Mouse (Mus musculus) thymus, adult 2 months (tissue): ENCODE measurements around the gene 2610528J11Rik. TPM values are rescaled to one million over a fixed set of nuclear protein-coding genes. Genes with fewer than 3 reads are reported as not detected.

Experiments used
- DNase-seq: peaks from one replicate; pipeline ENCODE4 v3.0.0; 2021
- H3K27ac ChIP-seq: fragments of 200-500 bp; 2 replicates; pipeline ENCODE4 v1.5.1; 2012; ENCODE audit warnings: low read length, control low read depth; ENCODE audit not compliant: control insufficient read depth, insufficient read depth
- H3K27me3 ChIP-seq: fragments of 200-500 bp; 2 replicates; pipeline ENCODE4 v1.6.1; 2012; ENCODE audit warnings: mild to moderate bottlenecking, low read length, moderate library complexity, mixed read lengths; ENCODE audit not compliant: control insufficient read depth, insufficient read depth
- H3K36me3 ChIP-seq: fragments of 200-500 bp; 2 replicates; pipeline ENCODE4 v1.6.1; 2012; ENCODE audit warnings: mild to moderate bottlenecking, low read length, moderate library complexity; ENCODE audit not compliant: control insufficient read depth, insufficient read depth
- H3K4me1 ChIP-seq: fragments of 200-500 bp; replicated peaks from 2 replicates; pipeline ENCODE4 v1.6.1; 2012; ENCODE audit warnings: low read length; ENCODE audit not compliant: control insufficient read depth, insufficient read depth
- H3K4me3 ChIP-seq: fragments of 200-500 bp; 2 replicates; pipeline ENCODE4 v1.5.1; 2012; ENCODE audit warnings: mild to moderate bottlenecking, low read length, control low read depth, moderate library complexity; ENCODE audit not compliant: control insufficient read depth, insufficient read depth
- CTCF ChIP-seq: fragments of 200-500 bp; IDR thresholded peaks from 2 replicates; pipeline ENCODE4 v1.5.1; 2012; ENCODE audit warnings: mild to moderate bottlenecking, control low read depth, low read length, moderate library complexity, borderline replicate concordance; ENCODE audit not compliant: control insufficient read depth, poor library complexity, insufficient read depth; ENCODE audit errors: extremely low read depth
- POLR2A ChIP-seq: fragments of 200-500 bp; IDR thresholded peaks from 2 replicates; pipeline ENCODE4 v1.6.1; 2012; ENCODE audit warnings: mild to moderate bottlenecking, low read length, control low read depth, moderate library complexity; ENCODE audit not compliant: control insufficient read depth, poor library complexity, insufficient read depth; ENCODE audit errors: extremely low read depth
- WGBS: fragments of 180-500 bp; shearing (Covaris S2); methylation state at CpG from one replicate; pipeline ENCODE4 v1.1.7; 2018; 5-methylcytosine and 5-hydroxymethylcytosine counted together
- polyA plus RNA-seq: library from polyadenylated mRNA; depleted of rRNA; stranded (reverse); fragments of >200 nt; gene quantifications from 2 replicates; pipeline ENCODE4 v1.2.3, GENCODE M21; 2012

Gene 2610528J11Rik
- polyA plus RNA-seq, 1 experiment = 2.1 TPM

DNA sequence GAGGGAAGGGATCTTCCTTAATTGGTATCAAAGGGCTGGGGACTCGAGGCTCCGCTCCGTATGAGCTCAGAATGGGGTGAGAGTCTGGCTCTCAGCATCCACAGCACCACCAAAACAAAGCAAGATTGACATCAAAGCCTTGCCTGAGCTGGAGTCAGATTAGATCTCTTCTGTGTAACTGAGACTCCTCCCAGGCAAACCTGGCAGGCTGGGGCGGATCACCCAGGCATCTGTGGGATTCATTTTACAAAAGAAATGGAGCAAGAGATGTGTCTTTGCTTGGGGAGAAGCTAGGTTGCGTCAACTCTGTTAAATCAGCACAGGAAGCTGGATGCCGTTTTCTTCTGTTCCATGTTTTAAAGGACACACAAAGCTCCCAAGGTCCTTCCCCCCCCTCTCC, 17.7 kb upstream of the 2610528J11Rik start:
- no peak overlapping the region for H3K4me3 ChIP-seq
- H3K36me3 ChIP-seq = no peaks in the 10 kb centered on the region
- H3K27me3 ChIP-seq = no peaks in the 10 kb centered on the region
- H3K27ac ChIP-seq = no peak overlapping the region
- WGBS = 77% methylated on average over 6 of the region's 6 CpGs
- no peaks in the 10 kb centered on the region for H3K4me1 ChIP-seq
- no peak for TF ChIP-seq POLR2A
- TF ChIP-seq CTCF = no peak
- DNase-seq = no peak

DNA sequence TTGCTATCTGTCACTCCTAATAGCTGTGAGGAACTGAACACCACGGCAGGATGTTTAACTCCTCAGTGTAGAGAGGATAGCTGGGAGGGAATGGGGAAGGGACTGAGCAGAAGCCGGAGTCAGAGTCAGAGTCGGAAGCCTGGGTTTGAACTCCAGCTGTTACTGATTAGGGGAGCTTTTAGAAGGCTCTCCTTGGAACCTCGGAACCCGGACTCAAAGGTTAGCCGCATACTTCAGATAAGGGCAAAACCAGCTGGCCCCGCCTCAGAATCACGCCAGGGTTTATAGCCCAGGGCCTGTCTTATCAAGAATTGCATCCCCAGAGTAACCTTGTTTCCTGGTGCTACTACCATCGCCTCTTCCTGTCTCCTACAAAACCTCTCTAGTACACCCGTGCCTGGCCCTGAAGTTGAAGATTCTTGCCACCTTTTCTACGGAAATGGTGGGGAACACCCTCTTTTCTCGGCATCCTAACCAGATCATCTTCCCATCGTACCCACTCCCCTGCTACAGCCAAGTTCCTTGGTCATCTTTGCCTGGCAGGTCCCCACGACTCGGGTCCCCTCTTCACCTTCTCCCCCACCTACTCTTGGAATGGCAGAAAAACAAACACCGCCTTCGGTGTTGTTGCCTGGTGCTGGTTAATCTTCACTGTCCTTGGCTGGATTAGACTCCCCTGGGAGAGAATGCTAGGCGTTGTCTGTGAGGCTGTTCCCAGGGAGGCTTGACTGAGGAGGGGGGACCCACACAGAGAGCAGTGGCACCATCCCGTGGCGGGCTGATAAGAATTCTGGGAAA, 9.9 kb upstream of the 2610528J11Rik start:
- H3K4me1 ChIP-seq = no peaks in the 10 kb centered on the region
- no peak for DNase-seq
- H3K27me3 ChIP-seq = no peaks in the 10 kb centered on the region
- no peak overlapping the region for H3K4me3 ChIP-seq
- WGBS = 72% methylated on average over 20 of the region's 20 CpGs
- no peak overlapping the region for H3K27ac ChIP-seq
- TF ChIP-seq CTCF (no peak), POLR2A (no peak)
- H3K36me3 ChIP-seq = no peaks in the 10 kb centered on the region

DNA sequence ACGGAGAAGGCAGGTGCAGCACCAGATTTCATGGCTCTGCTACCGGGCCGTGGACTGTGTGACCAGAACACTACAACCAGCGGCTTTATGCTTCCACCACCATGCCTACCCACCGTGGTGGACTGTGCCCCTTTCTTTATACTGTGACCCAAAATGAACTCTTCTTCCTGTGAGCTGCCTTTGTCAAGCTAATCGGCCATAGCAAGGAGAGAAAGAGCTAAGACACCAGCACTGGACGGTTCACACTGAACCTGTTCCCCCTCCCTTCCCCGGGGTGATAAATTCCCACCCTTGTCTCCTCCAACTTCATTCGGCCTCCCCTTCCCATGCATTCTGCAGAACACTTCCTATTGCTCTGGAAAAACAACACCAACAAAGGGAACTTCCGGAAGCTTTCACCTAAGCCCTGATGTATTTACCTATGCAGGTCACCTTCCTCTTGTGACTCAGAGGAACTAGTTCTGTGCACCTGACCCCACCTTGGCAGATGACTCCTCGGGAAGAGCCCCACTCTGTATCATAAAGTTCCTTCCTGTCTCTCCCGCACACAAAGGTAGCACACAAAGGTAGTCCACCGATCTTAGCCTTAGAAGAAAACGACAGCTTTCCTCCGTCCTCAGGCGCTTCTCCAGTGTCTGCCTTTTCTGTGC, 9.2 kb upstream of the 2610528J11Rik start:
- DNase-seq = no peak
- TF ChIP-seq CTCF = no peak
- no peak for TF ChIP-seq POLR2A
- no peaks in the 10 kb centered on the region for H3K27me3 ChIP-seq
- H3K4me1 ChIP-seq = no peaks in the 10 kb centered on the region
- H3K27ac ChIP-seq = no peak overlapping the region
- WGBS = 76% methylated on average over 16 of the region's 16 CpGs
- no peak overlapping the region for H3K4me3 ChIP-seq
- no peaks in the 10 kb centered on the region for H3K36me3 ChIP-seq

DNA sequence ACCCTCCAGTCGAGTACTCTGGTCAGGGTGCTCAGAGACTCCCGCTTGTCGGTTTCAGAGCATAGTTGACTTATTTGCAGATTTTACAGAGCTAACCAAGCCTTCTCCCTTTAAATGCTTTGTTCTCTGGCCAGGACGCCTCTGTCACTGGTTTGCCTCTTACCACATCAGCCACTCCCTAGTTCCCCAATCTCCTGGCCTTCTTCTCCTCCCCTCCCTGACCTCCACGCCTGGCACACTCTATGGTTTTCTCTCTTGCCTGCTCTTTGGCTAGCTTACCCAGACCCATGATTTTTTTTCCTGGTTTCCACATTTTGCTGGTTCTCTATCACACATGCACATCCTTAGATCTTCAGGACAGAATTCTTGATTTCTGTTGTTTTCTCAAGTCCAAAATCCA, 8.6 kb upstream of the 2610528J11Rik start:
- TF ChIP-seq CTCF (no peak), POLR2A (no peak)
- no peak for DNase-seq
- Histone ChIP-seq H3K27ac (no peak overlapping the region), H3K4me1 (no peaks in the 10 kb centered on the region), H3K4me3 (no peak overlapping the region), H3K27me3 (no peaks in the 10 kb centered on the region), H3K36me3 (no peaks in the 10 kb centered on the region)
- WGBS = 37% methylated on average over 5 of the region's 5 CpGs

DNA sequence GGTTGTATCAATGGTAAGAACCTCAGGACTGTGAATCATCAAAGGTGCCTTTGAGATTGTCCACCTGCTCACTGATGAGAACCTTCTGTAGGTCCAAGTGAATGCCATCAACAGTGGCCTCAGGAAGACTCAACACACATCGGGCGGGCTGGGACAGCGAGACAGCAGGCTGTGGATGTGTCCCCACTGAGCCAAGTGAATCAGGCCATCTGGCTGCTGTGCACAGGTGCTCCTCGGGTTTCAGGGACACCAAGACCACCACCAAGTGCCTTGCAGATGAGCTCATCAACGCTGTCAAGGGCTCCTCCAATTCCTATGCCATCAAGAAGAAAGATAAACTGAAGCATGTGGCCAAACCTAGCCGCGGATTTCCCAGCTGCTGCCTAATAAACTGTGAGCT, 4.6 kb upstream of the 2610528J11Rik start:
- DNase-seq = no peak
- Histone ChIP-seq H3K4me1 (no peaks in the 10 kb centered on the region), H3K4me3 (no peak overlapping the region), H3K36me3 (no peaks in the 10 kb centered on the region), H3K27ac (no peak overlapping the region), H3K27me3 (no peaks in the 10 kb centered on the region)
- WGBS = 90% methylated on average over 7 of the region's 7 CpGs
- TF ChIP-seq POLR2A = no peak
- TF ChIP-seq CTCF = no peak

DNA sequence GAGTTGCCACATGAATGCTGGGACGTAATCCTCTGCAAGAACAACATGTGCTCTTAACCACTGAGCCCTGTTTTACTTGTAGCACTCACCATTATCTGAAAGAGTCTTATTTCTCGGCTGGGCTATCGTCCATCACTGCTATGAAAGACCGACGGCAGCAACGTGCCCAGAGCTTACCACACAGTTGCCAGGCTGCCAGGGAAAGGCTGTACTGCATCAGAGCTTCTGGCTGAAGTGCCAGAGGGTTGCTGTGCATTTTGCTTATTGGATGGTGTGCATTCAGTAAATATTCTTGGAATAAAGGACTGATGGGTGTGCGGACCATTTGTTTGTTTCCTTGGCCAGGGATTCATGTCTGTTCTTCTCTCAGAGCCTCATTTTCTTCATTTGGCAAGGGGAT, 2.8 kb upstream of the 2610528J11Rik start:
- H3K27ac ChIP-seq = no peak overlapping the region
- H3K36me3 ChIP-seq = no peaks in the 10 kb centered on the region
- TF ChIP-seq POLR2A = no peak
- TF ChIP-seq CTCF = no peak
- no peak for DNase-seq
- H3K27me3 ChIP-seq = no peaks in the 10 kb centered on the region
- 90% methylated on average over 7 of the region's 7 CpGs for WGBS
- H3K4me1 ChIP-seq = no peaks in the 10 kb centered on the region
- H3K4me3 ChIP-seq = no peak overlapping the region

DNA sequence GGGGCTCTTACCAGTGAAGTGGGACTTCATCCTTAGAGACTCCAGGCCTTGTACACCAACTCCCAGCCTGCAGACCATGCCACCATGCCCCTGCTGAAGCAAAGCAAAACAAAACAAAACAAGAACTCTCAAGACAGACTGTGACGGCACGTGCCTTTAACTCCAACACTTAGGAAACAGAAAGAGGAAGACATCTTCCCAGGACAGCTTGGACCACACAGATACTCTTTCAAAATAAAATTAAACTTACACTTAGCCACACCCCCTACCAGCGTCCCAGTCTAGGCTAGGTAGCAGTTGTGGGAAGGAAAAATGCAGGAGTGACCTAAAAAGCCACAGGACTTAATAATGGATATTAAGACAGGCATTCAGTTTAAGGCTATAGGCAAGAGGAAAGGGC, 1.0 kb upstream of the 2610528J11Rik start:
- DNase-seq = no peak
- no peaks in the 10 kb centered on the region for H3K4me1 ChIP-seq
- H3K27ac ChIP-seq = no peak overlapping the region
- 49% methylated on average over 3 of the region's 3 CpGs for WGBS
- no peak overlapping the region for H3K4me3 ChIP-seq
- H3K36me3 ChIP-seq = no peaks in the 10 kb centered on the region
- TF ChIP-seq POLR2A (no peak), CTCF (no peak)
- no peaks in the 10 kb centered on the region for H3K27me3 ChIP-seq
